Mouse (Mus musculus) myocyte (in vitro differentiated cells): ENCODE results near the gene Cfb.
"Not testable (repeated sequence)": the region's sequence is repeated elsewhere in the genome, so short reads cannot be mapped to it uniquely, and the experiment has no call there.

ENCODE experiments used
- E2F4 ChIP-seq: IDR thresholded peaks from one replicate; pipeline ENCODE4 v1.6.1; 2011; ENCODE audit warnings: mild to moderate bottlenecking, control low read depth, moderate library complexity; ENCODE audit not compliant: insufficient read depth
- MAX ChIP-seq: IDR thresholded peaks from one replicate; pipeline ENCODE4 v1.6.1; 2011; ENCODE audit warnings: low read depth, mild to moderate bottlenecking, control low read depth
- MYOD1 ChIP-seq, 3 experiments: IDR thresholded peaks; one replicate each; pipeline ENCODE4 v1.6.1; 2011; ENCODE audit warnings: control low read depth in 2 of 3, low read depth in 2 of 3, mild to moderate bottlenecking in 2 of 3, moderate library complexity in 1 of 3; ENCODE audit not compliant: insufficient read length in 2 of 3, control insufficient read depth in 1 of 3
- POLR2A ChIP-seq: IDR thresholded peaks from one replicate; pipeline ENCODE4 v1.6.1; 2011; ENCODE audit warnings: low read depth, mild to moderate bottlenecking, control low read depth, moderate library complexity; ENCODE audit not compliant: insufficient read length
- POLR2AphosphoS2 ChIP-seq: IDR thresholded peaks from one replicate; pipeline ENCODE4 v1.6.1; 2011; ENCODE audit warnings: low read depth, control low read depth; ENCODE audit not compliant: insufficient read length
- USF1 ChIP-seq: IDR thresholded peaks from one replicate; pipeline ENCODE4 v1.6.1; 2011; ENCODE audit warnings: low read depth, mild to moderate bottlenecking, control low read depth, moderate library complexity

DNA sequence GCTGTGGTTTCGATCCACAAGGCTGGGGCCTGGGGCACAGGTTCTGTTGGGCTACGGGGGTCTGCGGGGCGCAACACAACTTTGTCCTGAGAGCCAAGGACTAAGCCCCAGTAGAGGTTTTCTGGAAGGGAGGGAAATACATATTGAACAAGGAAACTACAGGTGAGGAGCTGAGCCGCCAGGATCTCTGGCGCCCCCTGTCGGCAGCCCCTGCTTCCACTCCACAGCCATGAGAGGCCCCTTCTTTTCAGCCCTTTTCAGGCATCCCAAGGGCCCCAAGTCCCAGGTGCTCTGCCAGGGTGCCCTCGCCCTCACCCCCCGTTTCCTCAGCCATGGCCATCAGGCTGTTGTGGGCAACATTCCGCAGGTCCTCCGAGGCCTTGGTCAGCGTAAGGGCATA lies 48.6 kb downstream of the Cfb start:
- TF ChIP-seq POLR2AphosphoS2; E2F4; MAX; POLR2A; USF1; MYOD1 (IDR thresholded peaks at IDR 0.05; ENCODE audit: control insufficient read depth in 1 of 3, insufficient read length in 2 of 3, low read depth in 2 of 3): not testable (repeated sequence)
